Mouse (Mus musculus): ENCODE measurements around the gene Spag16. TPM values are rescaled to one million over a fixed set of nuclear protein-coding genes. Genes with fewer than 3 reads are reported as not detected.

Gene Spag16
- polyA plus RNA-seq, 1 experiment from 2014 or later: not detected

GRCm38 (mm10) chr1:70264815-70265214 is 438.0 kb downstream of the Spag16 start:
- Histone ChIP-seq H3K79me2 (ENCODE audit: inconsistent target) (no peaks in the 10 kb centered on the region), H3K27ac (no peak overlapping the region), H3K4me3 (ENCODE audit: inconsistent target) (no peak overlapping the region), H3K36me3 (ENCODE audit: inconsistent target) (no peaks in the 10 kb centered on the region)
- WGBS (ENCODE audit: missing documents): 76% methylated on average over 9 of the region's 9 CpGs

GRCm38 (mm10) chr1:70265920-70266505 is 439.2 kb downstream of the Spag16 start:
- Histone ChIP-seq H3K27ac (no peak overlapping the region), H3K79me2 (ENCODE audit: inconsistent target) (no peaks in the 10 kb centered on the region), H3K36me3 (ENCODE audit: inconsistent target) (no peaks in the 10 kb centered on the region), H3K4me3 (ENCODE audit: inconsistent target) (no peak overlapping the region)
- 92% methylated on average over 5 of the region's 5 CpGs for WGBS (ENCODE audit: missing documents)

GRCm38 (mm10) chr1:70270139-70270538 is 443.4 kb downstream of the Spag16 start:
- Histone ChIP-seq H3K27ac (no peak overlapping the region), H3K36me3 (ENCODE audit: inconsistent target) (no peaks in the 10 kb centered on the region), H3K4me3 (ENCODE audit: inconsistent target) (no peak overlapping the region), H3K79me2 (ENCODE audit: inconsistent target) (no peaks in the 10 kb centered on the region)
- WGBS (ENCODE audit: missing documents): 24% methylated on average over 8 of the region's 8 CpGs

- no peaks in the 10 kb centered on the region for H3K79me2 ChIP-seq (ENCODE audit: inconsistent target)
- no peak overlapping the region for H3K27ac ChIP-seq
- no peak overlapping the region for H3K4me3 ChIP-seq (ENCODE audit: inconsistent target)
- no peaks in the 10 kb centered on the region for H3K36me3 ChIP-seq (ENCODE audit: inconsistent target)
- WGBS (ENCODE audit: missing documents): 28% methylated on average over 2 of the region's 2 CpGs
Measured at GRCm38 (mm10) chr1:70272753-70273152, 446.0 kb downstream of the Spag16 start.

GRCm38 (mm10) chr1:70279296-70279695 is 452.5 kb downstream of the Spag16 start:
- 58% methylated on average over 2 of the region's 2 CpGs for WGBS (ENCODE audit: missing documents)
- Histone ChIP-seq H3K27ac (no peak overlapping the region), H3K4me3 (ENCODE audit: inconsistent target) (no peak overlapping the region), H3K79me2 (ENCODE audit: inconsistent target) (no peaks in the 10 kb centered on the region), H3K36me3 (ENCODE audit: inconsistent target) (no peaks in the 10 kb centered on the region)

- no peak overlapping the region for H3K4me3 ChIP-seq (ENCODE audit: inconsistent target)
- H3K79me2 ChIP-seq (ENCODE audit: inconsistent target): no peaks in the 10 kb centered on the region
- 38% methylated on average over 1 of the region's 1 CpGs for WGBS (ENCODE audit: missing documents)
- no peaks in the 10 kb centered on the region for H3K36me3 ChIP-seq (ENCODE audit: inconsistent target)
- no peak overlapping the region for H3K27ac ChIP-seq
Measured at GRCm38 (mm10) chr1:70283388-70283787, 456.6 kb downstream of the Spag16 start.

- no peaks in the 10 kb centered on the region for H3K79me2 ChIP-seq (ENCODE audit: inconsistent target)
- H3K4me3 ChIP-seq (ENCODE audit: inconsistent target): no peak overlapping the region
- no peaks in the 10 kb centered on the region for H3K36me3 ChIP-seq (ENCODE audit: inconsistent target)
- no peak overlapping the region for H3K27ac ChIP-seq
- WGBS (ENCODE audit: missing documents): 85% methylated on average over 1 of the region's 1 CpGs
Measured at GRCm38 (mm10) chr1:70284140-70284539, 457.4 kb downstream of the Spag16 start.

GRCm38 (mm10) chr1:70316128-70316765 is 489.5 kb downstream of the Spag16 start:
- Histone ChIP-seq H3K79me2 (ENCODE audit: inconsistent target) (no peaks in the 10 kb centered on the region), H3K27ac (no peak overlapping the region), H3K4me3 (ENCODE audit: inconsistent target) (no peak overlapping the region), H3K36me3 (ENCODE audit: inconsistent target) (no peaks in the 10 kb centered on the region)
- 82% methylated on average over 13 of the region's 13 CpGs for WGBS (ENCODE audit: missing documents)

- H3K27ac ChIP-seq: no peak overlapping the region
- WGBS (ENCODE audit: missing documents): 74% methylated on average over 4 of the region's 4 CpGs
- no peak overlapping the region for H3K4me3 ChIP-seq (ENCODE audit: inconsistent target)
Measured at GRCm38 (mm10) chr1:70320951-70321350, 494.2 kb downstream of the Spag16 start.

GRCm38 (mm10) chr1:70346179-70346578 is 519.4 kb downstream of the Spag16 start:
- Histone ChIP-seq H3K27ac (no peak overlapping the region), H3K4me3 (ENCODE audit: inconsistent target) (no peak overlapping the region), H3K36me3 (ENCODE audit: inconsistent target) (no peaks in the 10 kb centered on the region), H3K79me2 (ENCODE audit: inconsistent target) (no peaks in the 10 kb centered on the region)
- WGBS (ENCODE audit: missing documents): 73% methylated on average over 2 of the region's 2 CpGs

More at GRCm38 (mm10) chr1:70320951-70321350, 494.2 kb downstream of the Spag16 start:
- no peaks in the 10 kb centered on the region for H3K79me2 ChIP-seq (ENCODE audit: inconsistent target)
- no peaks in the 10 kb centered on the region for H3K36me3 ChIP-seq (ENCODE audit: inconsistent target)

GRCm38 (mm10) chr1:70351371-70351770 is 524.6 kb downstream of the Spag16 start:
- H3K79me2 ChIP-seq (ENCODE audit: inconsistent target): no peaks in the 10 kb centered on the region
- 83% methylated on average over 3 of the region's 3 CpGs for WGBS (ENCODE audit: missing documents)
- no peak overlapping the region for H3K27ac ChIP-seq
- H3K36me3 ChIP-seq (ENCODE audit: inconsistent target): no peaks in the 10 kb centered on the region
- no peak overlapping the region for H3K4me3 ChIP-seq (ENCODE audit: inconsistent target)

- H3K79me2 ChIP-seq (ENCODE audit: inconsistent target): no peaks in the 10 kb centered on the region
- no peaks in the 10 kb centered on the region for H3K36me3 ChIP-seq (ENCODE audit: inconsistent target)
- no peak overlapping the region for H3K4me3 ChIP-seq (ENCODE audit: inconsistent target)
- no peak overlapping the region for H3K27ac ChIP-seq
Measured at GRCm38 (mm10) chr1:70354014-70354413, 527.2 kb downstream of the Spag16 start.

- Histone ChIP-seq H3K4me3 (ENCODE audit: inconsistent target) (no peak overlapping the region), H3K36me3 (ENCODE audit: inconsistent target) (no peaks in the 10 kb centered on the region), H3K79me2 (ENCODE audit: inconsistent target) (no peaks in the 10 kb centered on the region), H3K27ac (no peak overlapping the region)
- 69% methylated on average over 4 of the region's 4 CpGs for WGBS (ENCODE audit: missing documents)
Measured at GRCm38 (mm10) chr1:70371721-70372120, 545.0 kb downstream of the Spag16 start.

- WGBS (ENCODE audit: missing documents): 91% methylated on average over 7 of the region's 7 CpGs
- no peaks in the 10 kb centered on the region for H3K36me3 ChIP-seq (ENCODE audit: inconsistent target)
- no peak overlapping the region for H3K27ac ChIP-seq
- H3K4me3 ChIP-seq (ENCODE audit: inconsistent target): no peak overlapping the region
- H3K79me2 ChIP-seq (ENCODE audit: inconsistent target): no peaks in the 10 kb centered on the region
Measured at GRCm38 (mm10) chr1:70380096-70380495, 553.3 kb downstream of the Spag16 start.

GRCm38 (mm10) chr1:70442209-70443080 is 615.7 kb downstream of the Spag16 start:
- no peak overlapping the region for H3K27ac ChIP-seq
- no peaks in the 10 kb centered on the region for H3K36me3 ChIP-seq (ENCODE audit: inconsistent target)
- 83% methylated on average over 9 of the region's 9 CpGs for WGBS (ENCODE audit: missing documents)
- no peaks in the 10 kb centered on the region for H3K79me2 ChIP-seq (ENCODE audit: inconsistent target)
- H3K4me3 ChIP-seq (ENCODE audit: inconsistent target): no peak overlapping the region
